Mouse (Mus musculus): ENCODE results near the gene Nrxn1.
A peak's percentile ranks its signal among the peaks of the same experiment; 100 is the strongest.

Nrxn1 gene

GRCm38 (mm10) chr17:90962904-90963531, 129.9 kb downstream of the Nrxn1 start:
- peak; percentile 65 for DNase-seq (ENCODE audit: low read depth, low spot score)

- DNase-seq (ENCODE audit: low read depth, low spot score): no peak
These were observed 137.7 kb downstream of the Nrxn1 start for GRCm38 (mm10) chr17:90955221-90955620.

- no peak for DNase-seq (ENCODE audit: low read depth, low spot score)
These were observed 157.9 kb downstream of the Nrxn1 start for GRCm38 (mm10) chr17:90934929-90935328.

GRCm38 (mm10) chr17:90913320-90913719, 179.6 kb downstream of the Nrxn1 start:
- DNase-seq (ENCODE audit: low read depth, low spot score): no peak

- no peak for DNase-seq (ENCODE audit: low read depth, low spot score)
These were observed 180.1 kb downstream of the Nrxn1 start for GRCm38 (mm10) chr17:90912746-90913145.

- no peak for DNase-seq (ENCODE audit: low read depth, low spot score)
These were observed 180.5 kb downstream of the Nrxn1 start for GRCm38 (mm10) chr17:90912341-90912740.

- DNase-seq (ENCODE audit: low read depth, low spot score): no peak
These were observed 186.5 kb downstream of the Nrxn1 start for GRCm38 (mm10) chr17:90906118-90907093.

- no peak for DNase-seq (ENCODE audit: low read depth, low spot score)
These were observed 187.7 kb downstream of the Nrxn1 start for GRCm38 (mm10) chr17:90905143-90905542.

- no peak for DNase-seq (ENCODE audit: low read depth, low spot score)
These were observed 200.3 kb downstream of the Nrxn1 start for GRCm38 (mm10) chr17:90892327-90893259.

- DNase-seq (ENCODE audit: low read depth, low spot score): no peak
These were observed 201.2 kb downstream of the Nrxn1 start for GRCm38 (mm10) chr17:90891711-90892110.

GRCm38 (mm10) chr17:90857225-90857624, 235.6 kb downstream of the Nrxn1 start:
- no peak for DNase-seq (ENCODE audit: low read depth, low spot score)

- DNase-seq (ENCODE audit: low read depth, low spot score): peak; percentile 92
These were observed 249.0 kb downstream of the Nrxn1 start for GRCm38 (mm10) chr17:90843876-90844275.

GRCm38 (mm10) chr17:90843072-90843611, 249.7 kb downstream of the Nrxn1 start:
- DNase-seq (ENCODE audit: low read depth, low spot score): peak; percentile 89

GRCm38 (mm10) chr17:90837022-90837414, 255.9 kb downstream of the Nrxn1 start:
- no peak for DNase-seq (ENCODE audit: low read depth, low spot score)

- no peak for DNase-seq (ENCODE audit: low read depth, low spot score)
These were observed 256.5 kb downstream of the Nrxn1 start for GRCm38 (mm10) chr17:90836154-90837021.

GRCm38 (mm10) chr17:90818340-90818739, 274.5 kb downstream of the Nrxn1 start:
- no peak for DNase-seq (ENCODE audit: low read depth, low spot score)

- no peak for DNase-seq (ENCODE audit: low read depth, low spot score)
These were observed 275.0 kb downstream of the Nrxn1 start for GRCm38 (mm10) chr17:90817898-90818297.

GRCm38 (mm10) chr17:90815306-90815705, 277.6 kb downstream of the Nrxn1 start:
- no peak for DNase-seq (ENCODE audit: low read depth, low spot score)

- DNase-seq (ENCODE audit: low read depth, low spot score): no peak
These were observed 279.1 kb downstream of the Nrxn1 start for GRCm38 (mm10) chr17:90813760-90814159.

GRCm38 (mm10) chr17:90812485-90812884, 280.4 kb downstream of the Nrxn1 start:
- no peak for DNase-seq (ENCODE audit: low read depth, low spot score)

Measured in ZHBTc4 (cell line).